Mouse (Mus musculus) retina, postnatal 1 day (tissue): ENCODE measurements at regions not wholly inside any gene's neighbourhood (a gene's known extent, or its start where the extent isn't known, plus 50 kb on each side); places are given as distances from the start of the nearest gene placed in this dataset.

Source experiments
- DNase-seq: peaks from one replicate; pipeline ENCODE4 v3.0.0-alpha.2; 2012

DNA sequence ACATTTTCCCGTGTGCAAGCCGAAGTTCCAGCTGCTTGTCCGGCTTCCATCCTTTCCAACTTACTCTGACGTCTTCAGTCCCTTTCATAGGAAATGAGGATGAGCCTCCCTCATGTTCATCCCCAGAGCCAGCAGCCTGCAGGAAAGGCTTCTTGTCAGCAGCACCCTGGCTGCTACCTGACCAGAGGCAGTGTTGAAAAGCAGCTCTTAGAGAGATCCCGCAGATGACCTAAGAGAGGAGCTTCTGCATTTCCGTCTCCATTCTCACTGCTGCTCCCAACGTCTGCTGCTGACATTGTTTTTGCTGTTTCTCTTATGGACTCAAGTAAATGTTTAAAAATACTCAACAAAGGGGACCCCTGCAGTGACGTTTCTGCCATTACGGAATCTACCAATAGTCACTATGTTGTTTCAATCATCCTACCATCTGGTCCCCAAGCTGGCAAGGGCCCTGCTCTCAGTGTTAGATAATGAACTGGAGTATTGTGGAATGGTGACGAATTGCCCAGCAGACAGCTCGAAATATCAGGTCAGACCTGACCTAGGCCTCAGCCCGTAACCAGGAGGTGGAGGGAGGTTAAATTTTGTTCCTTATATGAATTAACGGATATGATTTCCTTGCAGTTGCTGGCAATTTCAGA lies 151.0 kb upstream of the Paip1 start:
- peak; percentile 4 for DNase-seq

DNA sequence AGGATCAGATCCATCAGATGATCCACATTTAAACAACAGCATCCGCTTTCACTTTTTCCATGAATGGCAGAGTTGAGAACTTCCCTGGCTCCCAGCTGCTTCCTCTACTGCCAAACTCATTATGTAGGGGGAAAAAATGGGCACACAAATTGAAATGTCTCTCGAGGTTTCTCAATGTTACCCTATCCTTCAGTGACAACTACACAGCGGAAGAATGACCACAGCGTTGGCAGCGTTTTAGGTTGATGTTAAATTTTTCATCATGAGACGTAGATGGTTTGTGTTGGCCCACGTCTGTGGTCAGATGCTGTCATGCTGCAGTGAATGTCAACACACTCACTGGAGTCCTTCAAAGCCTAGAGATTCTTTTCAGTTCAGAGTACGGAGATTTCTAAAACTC lies 149.0 kb upstream of the Paip1 start:
- DNase-seq: no peak

GRCm38 (mm10) chr13:119280622-119281021 lies 147.8 kb upstream of the Paip1 start:
- no peak for DNase-seq

- peak; percentile 78 for DNase-seq
Observed at GRCm38 (mm10) chr13:119283448-119283847, 145.0 kb upstream of the Paip1 start.

GRCm38 (mm10) chr13:119309238-119309637 lies 119.2 kb upstream of the Paip1 start:
- DNase-seq: no peak

DNA sequence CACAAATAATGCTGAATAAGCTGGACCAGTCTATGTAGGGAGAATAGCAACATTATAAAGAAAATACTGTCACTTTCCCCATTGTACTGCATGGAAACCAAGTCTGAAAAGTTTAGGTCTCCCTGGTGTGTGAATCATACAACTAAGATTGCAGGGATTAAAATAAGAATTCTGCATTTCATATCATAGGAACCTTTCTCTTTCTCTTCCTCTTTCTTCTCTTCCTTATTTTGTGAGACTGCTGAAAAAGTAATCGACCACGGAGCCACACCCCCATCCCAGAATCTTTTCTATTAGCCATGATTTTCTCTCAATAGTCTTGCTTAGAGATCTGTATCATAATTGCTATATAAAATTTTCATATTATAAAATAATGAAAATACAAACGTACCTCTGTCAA lies 118.4 kb upstream of the Paip1 start:
- no peak for DNase-seq

- DNase-seq: no peak
Observed at GRCm38 (mm10) chr13:119314356-119314755, 114.0 kb upstream of the Paip1 start.

DNA sequence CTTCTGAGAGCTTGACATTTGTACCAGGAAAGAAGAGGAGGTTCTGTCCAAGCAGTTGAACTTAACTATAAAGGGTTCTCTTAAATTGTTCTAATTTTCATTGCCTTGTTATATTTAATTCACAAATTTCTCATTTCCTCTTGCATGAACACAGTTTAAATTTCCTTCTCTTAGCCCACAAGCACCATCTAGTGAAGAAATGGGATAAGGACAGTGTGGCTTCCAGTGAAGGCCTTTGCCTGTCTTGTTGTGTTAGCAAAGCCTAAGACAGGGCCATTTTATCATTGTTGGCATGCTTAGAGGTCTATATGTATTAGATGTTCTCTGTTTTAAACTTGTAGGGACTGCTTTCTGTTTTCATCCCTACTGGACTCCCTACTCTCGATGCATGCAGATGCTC lies 110.0 kb upstream of the Paip1 start:
- DNase-seq: no peak

- DNase-seq: no peak
Observed at GRCm38 (mm10) chr13:119325510-119325909, 102.9 kb upstream of the Paip1 start.

DNA sequence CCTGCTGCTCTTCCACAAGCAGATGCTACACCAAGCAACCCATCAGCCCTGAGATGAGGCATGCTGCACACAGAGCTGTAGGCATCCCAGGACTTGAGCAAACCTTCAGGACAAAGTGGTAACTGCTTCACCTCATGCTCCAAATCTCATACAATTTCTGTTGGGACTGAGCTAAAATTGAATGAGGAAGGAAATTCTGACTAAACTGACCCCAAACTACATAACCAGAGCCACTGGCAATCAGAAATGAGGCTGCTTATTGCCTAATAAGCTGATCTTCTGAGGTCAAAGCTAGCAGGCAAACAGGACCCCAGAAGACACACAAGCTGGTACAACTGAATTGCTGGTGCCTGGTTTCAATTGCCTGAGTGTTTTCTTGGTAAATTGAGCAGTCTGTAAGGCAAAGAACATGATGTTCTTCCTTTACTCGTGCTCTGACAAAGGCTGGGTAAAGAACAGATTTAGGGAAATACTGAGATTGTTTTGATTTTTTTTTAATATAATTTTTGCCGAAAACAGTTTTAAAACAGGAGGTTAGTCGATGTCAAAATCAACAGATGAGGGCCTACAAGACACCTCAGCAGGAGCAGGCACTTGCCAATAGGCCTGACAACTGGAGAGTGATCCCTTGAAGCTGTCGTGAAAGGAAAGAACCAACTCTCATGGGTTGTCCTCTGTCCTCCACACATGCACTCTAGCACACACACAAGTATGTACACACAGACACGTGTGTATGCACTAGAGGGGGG lies 101.3 kb upstream of the Paip1 start:
- no peak for DNase-seq

- no peak for DNase-seq
Observed at GRCm38 (mm10) chr13:119328731-119329130, 99.7 kb upstream of the Paip1 start.

DNA sequence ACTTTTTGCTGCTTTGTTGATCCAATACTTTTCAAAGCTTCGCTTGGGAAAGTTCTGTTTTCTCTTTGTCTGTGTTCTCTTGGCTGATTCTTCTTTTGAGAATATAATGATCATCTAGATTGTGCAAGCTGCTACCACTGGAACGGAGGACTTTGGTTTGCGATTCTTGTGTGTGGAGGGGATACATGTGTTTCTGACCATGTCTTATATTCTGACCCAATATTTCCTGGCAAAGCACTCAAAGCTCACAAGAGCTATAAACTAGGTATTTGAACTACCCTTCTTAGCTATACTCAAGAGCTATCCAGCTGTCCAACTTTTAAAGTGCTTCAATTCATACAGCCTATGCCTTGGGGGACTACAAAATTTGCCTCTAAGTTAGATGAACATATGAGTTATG lies 96.6 kb upstream of the Paip1 start:
- no peak for DNase-seq

DNA sequence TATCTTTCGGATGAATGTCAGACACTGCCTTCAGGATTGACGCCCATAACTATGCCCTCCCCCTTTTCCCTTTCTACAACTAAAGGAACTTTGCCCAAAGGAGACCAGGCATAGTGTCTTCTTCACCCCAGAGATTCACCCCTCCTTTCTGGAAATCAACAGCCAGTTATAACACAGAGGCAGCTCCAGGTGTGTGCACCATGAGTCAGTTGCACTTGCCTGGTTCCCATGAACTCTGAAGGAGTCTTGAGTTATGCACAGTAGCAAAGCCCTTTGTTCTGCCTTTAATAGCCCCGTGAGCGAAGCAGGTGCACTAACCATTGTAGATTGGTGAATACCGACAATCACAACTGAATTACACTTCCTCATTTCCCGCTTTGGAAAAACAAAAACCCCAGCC lies 94.5 kb upstream of the Paip1 start:
- no peak for DNase-seq

- DNase-seq: peak; percentile 3
Observed at GRCm38 (mm10) chr13:119337861-119338260, 90.5 kb upstream of the Paip1 start.

GRCm38 (mm10) chr13:119339016-119339415 lies 89.4 kb upstream of the Paip1 start:
- DNase-seq: no peak

DNA sequence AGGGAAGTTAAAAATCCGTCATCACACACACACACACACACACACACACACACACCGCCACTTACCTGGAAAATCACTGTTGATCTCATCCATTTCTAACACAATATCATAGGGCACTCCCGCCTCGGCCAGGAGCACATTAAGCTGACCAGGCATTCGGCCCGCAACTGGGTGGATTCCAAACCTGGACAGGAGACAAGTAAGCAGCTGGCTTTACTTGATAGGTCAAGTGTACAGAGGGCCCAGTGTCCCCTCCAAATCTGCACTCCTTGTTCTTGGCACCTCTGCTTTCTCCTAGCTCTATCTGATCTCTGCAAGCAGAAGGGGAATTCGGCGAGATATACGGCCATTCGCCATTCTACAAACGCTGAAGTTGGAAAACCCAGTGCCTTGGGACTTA lies 88.6 kb upstream of the Paip1 start:
- DNase-seq: no peak

DNA sequence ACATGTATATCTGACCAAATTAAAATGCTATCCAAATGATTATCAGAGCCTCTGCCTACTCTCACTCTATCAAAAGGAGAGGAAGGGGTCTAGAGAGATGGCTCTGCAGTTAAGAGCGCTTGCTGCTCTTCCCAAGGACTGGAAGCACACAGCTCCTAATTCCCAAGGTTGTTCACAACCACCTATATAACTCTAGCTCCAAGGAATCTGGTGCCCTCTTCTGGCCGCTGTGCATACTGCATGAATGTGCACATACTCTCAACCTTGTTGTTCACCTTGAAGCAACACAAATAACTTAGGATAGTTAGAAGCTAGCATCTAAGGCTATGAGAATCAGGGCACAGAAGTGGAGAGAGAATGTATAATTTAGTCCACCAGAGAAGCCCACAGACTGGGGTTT lies 86.6 kb upstream of the Paip1 start:
- DNase-seq: peak; percentile 57

GRCm38 (mm10) chr13:119342761-119343160 lies 85.6 kb upstream of the Paip1 start:
- DNase-seq: no peak

- DNase-seq: no peak
Observed at GRCm38 (mm10) chr13:119347988-119348387, 80.4 kb upstream of the Paip1 start.

DNA sequence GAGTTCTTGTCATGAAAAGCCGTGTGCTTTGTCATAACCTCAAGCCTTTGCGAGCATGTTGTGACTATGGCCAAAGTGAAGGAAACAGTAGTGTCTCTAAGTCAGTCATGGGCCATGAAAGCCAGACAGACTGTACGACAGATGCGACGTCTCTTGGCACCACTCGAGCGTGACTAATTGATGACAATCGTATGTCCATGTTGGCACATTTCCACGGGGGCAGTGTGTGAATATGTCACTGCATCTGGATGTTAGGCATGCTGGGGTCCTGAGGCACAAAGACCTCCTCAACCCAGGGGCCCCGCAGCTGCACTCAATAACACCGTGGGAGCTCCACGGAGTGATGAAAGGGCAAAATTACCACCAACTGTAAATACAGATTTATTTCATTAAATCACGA lies 77.1 kb upstream of the Paip1 start:
- DNase-seq: peak; percentile 31

GRCm38 (mm10) chr13:119358696-119359095 lies 69.7 kb upstream of the Paip1 start:
- no peak for DNase-seq

GRCm38 (mm10) chr13:119363379-119363778 lies 65.0 kb upstream of the Paip1 start:
- peak; percentile 41 for DNase-seq

DNA sequence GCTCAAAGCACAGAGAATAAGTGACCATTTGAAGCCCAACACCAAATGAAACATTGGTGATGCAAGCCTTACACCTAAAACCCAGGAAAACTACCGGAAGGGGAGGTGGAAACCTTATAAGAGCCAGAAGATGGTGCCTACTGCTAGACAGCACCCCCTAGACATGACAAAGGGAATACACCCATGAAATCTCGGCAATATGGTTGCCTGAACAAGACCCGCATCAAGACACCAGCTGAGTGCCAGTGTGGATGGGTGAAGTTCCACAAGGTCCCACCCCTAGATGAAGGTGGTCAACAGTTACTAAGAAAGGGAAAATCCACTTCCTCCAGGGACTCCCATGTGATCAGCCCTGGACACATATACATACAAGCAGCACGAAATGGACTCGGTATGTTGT lies 64.2 kb upstream of the Paip1 start:
- no peak for DNase-seq

DNA sequence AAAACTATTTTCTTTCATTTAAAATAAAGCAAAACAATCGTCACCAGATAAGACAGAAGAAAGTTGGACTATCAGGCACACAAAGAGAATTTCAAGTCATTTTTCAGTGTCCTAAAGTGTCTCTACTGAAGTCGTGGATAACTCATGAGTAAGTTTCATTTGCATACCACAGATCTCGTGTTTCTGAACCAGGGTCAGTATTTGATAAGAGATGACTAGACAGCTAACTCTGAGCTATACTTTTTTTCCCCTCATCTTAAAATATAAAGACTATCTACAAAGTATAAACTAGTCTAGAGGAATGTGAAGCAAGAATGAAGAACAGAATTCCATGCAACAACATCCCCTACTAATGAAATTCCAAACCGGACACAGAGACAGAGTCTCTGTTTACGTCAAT lies 60.9 kb upstream of the Paip1 start:
- no peak for DNase-seq
